Mouse (Mus musculus) hindbrain, embryonic 10.5 days (tissue): ENCODE measurements around the gene Ifi27l2b. TPM values are rescaled to one million over a fixed set of nuclear protein-coding genes. Genes with fewer than 3 reads are reported as not detected.

Source experiments
- DNase-seq: peaks from one replicate; pipeline ENCODE4 v3.0.0-alpha.2; 2017; ENCODE audit warnings: low spot score
- H3K27ac ChIP-seq: fragments of 300-500 bp; sonication (generic); 2 replicates; pipeline ENCODE4 v1.5.1; 2016; ENCODE audit warnings: mild to moderate bottlenecking, moderate library complexity
- H3K27me3 ChIP-seq: fragments of 300-500 bp; sonication (generic); 2 replicates; pipeline ENCODE4 v1.6.1; 2016; ENCODE audit warnings: mild to moderate bottlenecking; ENCODE audit not compliant: poor library complexity, insufficient read depth, severe bottlenecking
- H3K36me3 ChIP-seq: fragments of 300-500 bp; sonication (generic); 2 replicates; pipeline ENCODE4 v1.6.1; 2016; ENCODE audit warnings: mild to moderate bottlenecking, moderate library complexity
- H3K4me1 ChIP-seq: fragments of 300-500 bp; sonication (generic); replicated peaks from 2 replicates; pipeline ENCODE4 v1.6.1; 2016; ENCODE audit warnings: mild to moderate bottlenecking
- H3K4me3 ChIP-seq: fragments of 300-500 bp; sonication (generic); 2 replicates; pipeline ENCODE4 v1.5.1; 2016; ENCODE audit warnings: mild to moderate bottlenecking, moderate library complexity
- H3K9me3 ChIP-seq: fragments of 300-500 bp; sonication (generic); 2 replicates; pipeline ENCODE4 v1.6.1; 2016; ENCODE audit warnings: mild to moderate bottlenecking, moderate library complexity
- WGBS: fragments of 180-500 bp; shearing (Covaris S2); methylation state at CpG from one replicate; pipeline ENCODE4 v1.1.7; 2016; 5-methylcytosine and 5-hydroxymethylcytosine counted together
- polyA plus RNA-seq: library from polyadenylated mRNA; unstranded; fragments of >200 nt; fragmentation: Nextera tagmentation; extraction: Ambion mirVana; gene quantifications from 2 replicates; pipeline ENCODE4 v1.2.1, GENCODE M21; 2016

The Ifi27l2b gene
- polyA plus RNA-seq, 1 experiment from 2014 or later = not detected

- H3K27me3 ChIP-seq = no peaks in the 10 kb centered on the region
- H3K4me1 ChIP-seq = peaks cover 28% of the 10 kb centered on the region
- H3K9me3 ChIP-seq = no peaks in the 10 kb centered on the region
- H3K4me3 ChIP-seq = no peak overlapping the region
- 86% methylated on average over 7 of the region's 7 CpGs for WGBS
- DNase-seq = no peak
- H3K36me3 ChIP-seq = peaks cover 25% of the 10 kb centered on the region
- no peak overlapping the region for H3K27ac ChIP-seq
These were observed 30.3 kb downstream of the Ifi27l2b start for GRCm38 (mm10) chr12:103426710-103427109.

- Histone ChIP-seq H3K4me3 (peak within 1 kb of the TSS; percentile 96), H3K36me3 (peaks cover 30% of the 10 kb centered on the region), H3K27ac (peak within 1 kb of the TSS; percentile 91), H3K4me1 (peaks cover 35% of the 10 kb centered on the region), H3K9me3 (no peaks in the 10 kb centered on the region), H3K27me3 (no peaks in the 10 kb centered on the region)
- DNase-seq = peak; percentile 99
- 1% methylated on average over 33 of the region's 33 CpGs for WGBS
These were observed 31.1 kb downstream of the Ifi27l2b start, which contains the start of gene Ddx24 for GRCm38 (mm10) chr12:103425729-103426470. Gene Ddx24, minus strand, starts transcription at chr12:103425830.

GRCm38 (mm10) chr12:103425016-103425728, 31.9 kb downstream of the Ifi27l2b start:
- Histone ChIP-seq H3K4me3 (peak overlapping the region; percentile 96), H3K27me3 (no peaks in the 10 kb centered on the region), H3K27ac (peak overlapping the region; percentile 91), H3K36me3 (peaks cover 30% of the 10 kb centered on the region), H3K4me1 (peaks cover 35% of the 10 kb centered on the region), H3K9me3 (no peaks in the 10 kb centered on the region)
- WGBS = 11% methylated on average over 33 of the region's 33 CpGs
- DNase-seq = no peak

- H3K36me3 ChIP-seq = peaks cover 99% of the 10 kb centered on the region
These were observed 48.9 kb downstream of the Ifi27l2b start for GRCm38 (mm10) chr12:103408144-103408543.

GRCm38 (mm10) chr12:103407720-103408119, 49.3 kb downstream of the Ifi27l2b start, which contains the start of gene 9330161L09Rik:
Gene 9330161L09Rik, minus strand, starts transcription at chr12:103407820.
- no peaks in the 10 kb centered on the region for H3K4me1 ChIP-seq
- no peaks in the 10 kb centered on the region for H3K27me3 ChIP-seq
- no peak within 1 kb of the TSS for H3K27ac ChIP-seq
- H3K36me3 ChIP-seq = peaks cover 99% of the 10 kb centered on the region
- WGBS = 92% methylated on average over 4 of the region's 4 CpGs
- no peak within 1 kb of the TSS for H3K4me3 ChIP-seq
- no peak for DNase-seq
- no peaks in the 10 kb centered on the region for H3K9me3 ChIP-seq

More at GRCm38 (mm10) chr12:103408144-103408543, 48.9 kb downstream of the Ifi27l2b start:
- Histone ChIP-seq H3K4me3 (no peak overlapping the region), H3K4me1 (no peaks in the 10 kb centered on the region), H3K27ac (no peak overlapping the region), H3K27me3 (no peaks in the 10 kb centered on the region), H3K9me3 (no peaks in the 10 kb centered on the region)
- no peak for DNase-seq
- WGBS = 95% methylated on average over 10 of the region's 10 CpGs

- H3K27me3 ChIP-seq = no peaks in the 10 kb centered on the region
- H3K4me1 ChIP-seq = no peaks in the 10 kb centered on the region
- peaks cover 72% of the 10 kb centered on the region for H3K36me3 ChIP-seq
- no peaks in the 10 kb centered on the region for H3K9me3 ChIP-seq
- DNase-seq = no peak
- H3K27ac ChIP-seq = no peak overlapping the region
- no peak overlapping the region for H3K4me3 ChIP-seq
- 88% methylated on average over 18 of the region's 18 CpGs for WGBS
These were observed 52.9 kb downstream of the Ifi27l2b start for GRCm38 (mm10) chr12:103404131-103404530.

Other genes starting within 250 kb of the Ifi27l2b start
- gene Prima1, start 215.1 kb downstream of the Ifi27l2b start, polyA plus RNA-seq = 0.91 and 1.2 TPM in 2 replicates
- 24.9 and 26.1 TPM in 2 replicates for gene Fam181a, start 146.2 kb downstream of the Ifi27l2b start, polyA plus RNA-seq
- 0.64 and 1.2 TPM in 2 replicates for gene Asb2, start 101.2 kb downstream of the Ifi27l2b start, polyA plus RNA-seq
- 10.5 and 15.4 TPM in 2 replicates for gene Otub2, start 68.5 kb downstream of the Ifi27l2b start, polyA plus RNA-seq
- gene 9330161L09Rik, start 49.4 kb downstream of the Ifi27l2b start, polyA plus RNA-seq = 0.76 TPM in 1 of 2 replicates, not detected in the other
- gene Ddx24, start 31.4 kb downstream of the Ifi27l2b start, polyA plus RNA-seq = 92.6 and 94.6 TPM in 2 replicates
- gene Ifi27, start 23.0 kb downstream of the Ifi27l2b start, polyA plus RNA-seq = 0.60 and 1.7 TPM in 2 replicates
- gene Ifi27l2a, start 13.5 kb downstream of the Ifi27l2b start, polyA plus RNA-seq = 0.54 and 1.9 TPM in 2 replicates
- 1.7 and 2.2 TPM in 2 replicates for gene Ppp4r4, start 75.1 kb upstream of the Ifi27l2b start, polyA plus RNA-seq
- not detected in 2 replicates for gene Serpina10, start 174.2 kb upstream of the Ifi27l2b start, polyA plus RNA-seq
- not detected in 2 replicates for gene Serpina6, start 200.0 kb upstream of the Ifi27l2b start, polyA plus RNA-seq
- not detected in 2 replicates for gene Serpina16, start 218.9 kb upstream of the Ifi27l2b start, polyA plus RNA-seq
- gene Serpina1f, start 238.3 kb upstream of the Ifi27l2b start, polyA plus RNA-seq = not detected in 2 replicates